Mouse (Mus musculus): Measurements from ENCODE around the gene Plekhm1.

GRCm38 (mm10) chr11:103399986-103400385 lies 12.5 kb downstream of the Plekhm1 start:
- no peak for TF ChIP-seq CTCF (IDR thresholded peaks at IDR 0.05; ENCODE audit: low read depth, low read length)
- no peak for TF ChIP-seq POLR2AphosphoS5 (IDR thresholded peaks at IDR 0.05; ENCODE audit: insufficient replicate concordance, low read depth, low read length)
- TF ChIP-seq GATA2 (IDR thresholded peaks at IDR 0.05; ENCODE audit: borderline replicate concordance, low read depth, low read length) = no peak
- TF ChIP-seq GATA1 (IDR thresholded peaks at IDR 0.05; ENCODE audit: borderline replicate concordance, low read length) = no peak
